Mouse (Mus musculus): ENCODE results near the gene Pdcd2.
A peak's percentile ranks its signal among the peaks of the same experiment; 100 is the strongest.

Gene Pdcd2

DNA sequence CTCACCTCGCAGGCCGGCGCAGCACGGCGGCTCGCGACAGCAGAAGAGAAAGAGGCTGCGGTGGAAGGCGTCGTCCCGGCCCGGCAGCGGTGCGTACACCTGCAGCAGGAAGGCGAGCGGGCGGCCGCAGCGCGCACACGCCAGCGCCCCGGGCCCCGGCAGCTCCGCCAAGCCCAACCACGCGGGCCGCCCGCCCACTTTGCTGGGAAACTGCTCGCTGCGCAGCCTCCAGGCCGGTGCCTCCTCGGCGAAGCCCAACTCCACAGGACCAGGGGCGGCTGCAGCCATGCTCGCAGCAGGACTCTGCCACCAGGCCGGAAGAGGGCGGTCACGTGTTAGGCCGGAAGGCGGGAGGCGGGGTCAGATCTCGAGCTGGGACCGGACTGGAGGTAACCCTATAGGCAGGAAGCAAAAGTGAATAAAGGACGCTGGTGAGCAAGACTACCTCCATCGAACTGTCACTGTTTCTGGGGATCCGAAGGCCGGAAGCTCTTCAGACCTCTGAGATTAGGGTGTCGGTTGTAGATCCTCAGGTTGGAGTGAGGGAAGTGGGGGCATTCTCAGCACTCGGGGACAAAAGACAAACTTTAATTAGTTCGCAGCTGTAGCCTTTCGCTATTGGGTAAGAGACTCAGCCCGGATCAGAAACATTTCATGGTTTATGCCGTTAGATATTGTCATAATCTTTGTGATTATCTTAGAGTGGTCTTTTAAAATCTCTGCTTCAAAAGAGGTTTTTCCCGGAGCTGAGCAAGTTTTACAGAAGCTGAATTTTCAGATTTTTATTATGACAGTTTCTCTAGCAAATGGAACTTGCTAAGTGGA lies at the start of gene Pdcd2:
Gene Pdcd2 (minus strand): TSS at position 316 of the 825 bp plus-strand sequence.
- peak; percentile 100 for DNase-seq

DNA sequence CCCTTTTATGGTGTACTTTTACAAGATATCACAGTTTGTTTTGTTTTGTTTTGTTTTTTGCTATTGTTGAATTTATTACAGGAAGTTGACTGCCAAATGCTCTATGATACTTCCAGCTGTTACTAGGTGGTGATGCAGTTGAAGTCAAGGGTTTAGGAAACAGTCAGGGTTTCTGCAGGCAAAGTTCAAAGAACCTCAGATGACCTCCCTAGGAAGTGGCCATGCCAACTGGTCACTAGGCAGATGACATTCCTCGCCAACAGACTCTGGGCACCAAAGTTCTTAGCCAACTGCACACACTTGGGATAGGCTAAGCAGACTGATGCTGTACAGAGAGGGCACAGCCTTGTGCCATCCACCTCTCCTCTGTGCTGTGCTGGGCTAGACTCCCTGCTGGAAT lies 48.0 kb upstream of the Pdcd2 start:
- peak; percentile 87 for DNase-seq

DNA sequence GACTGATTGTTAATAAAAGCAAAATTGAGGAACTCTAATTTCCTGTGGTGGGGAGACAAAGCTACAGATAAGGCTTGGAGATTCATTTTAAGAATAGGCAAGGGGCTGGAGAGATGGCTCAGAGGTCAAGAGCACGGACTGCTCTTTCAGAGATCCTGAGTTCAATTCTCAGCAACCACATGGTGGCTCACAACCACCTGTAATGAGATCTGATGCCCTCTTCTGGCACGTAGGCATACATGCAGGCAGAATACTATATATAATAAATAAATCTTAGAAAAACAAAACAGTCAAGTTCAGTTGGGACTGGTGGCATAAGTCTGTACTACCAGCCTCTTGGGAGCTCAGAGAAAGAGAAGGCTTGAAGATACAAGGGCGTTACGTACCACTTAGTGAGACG lies 39.8 kb upstream of the Pdcd2 start:
- DNase-seq = peak; percentile 28

DNA sequence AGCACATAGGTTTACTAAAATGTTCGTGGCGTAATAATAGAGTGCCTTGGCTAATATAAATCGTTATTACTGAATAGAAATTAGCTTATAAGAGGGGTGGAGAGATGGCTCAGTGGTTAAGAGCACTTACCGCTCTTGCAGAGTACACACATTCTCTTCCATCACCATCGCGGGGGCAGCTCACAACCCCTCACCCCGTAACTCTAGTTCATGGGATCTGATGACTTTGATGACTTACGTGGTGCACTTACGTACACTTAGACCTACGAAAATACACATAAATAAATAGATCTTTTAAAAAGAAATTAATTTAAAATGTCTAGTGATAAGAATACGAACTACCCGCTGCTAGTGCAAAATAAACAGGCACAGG lies 37.8 kb upstream of the Pdcd2 start:
- peak; percentile 80 for DNase-seq

DNA sequence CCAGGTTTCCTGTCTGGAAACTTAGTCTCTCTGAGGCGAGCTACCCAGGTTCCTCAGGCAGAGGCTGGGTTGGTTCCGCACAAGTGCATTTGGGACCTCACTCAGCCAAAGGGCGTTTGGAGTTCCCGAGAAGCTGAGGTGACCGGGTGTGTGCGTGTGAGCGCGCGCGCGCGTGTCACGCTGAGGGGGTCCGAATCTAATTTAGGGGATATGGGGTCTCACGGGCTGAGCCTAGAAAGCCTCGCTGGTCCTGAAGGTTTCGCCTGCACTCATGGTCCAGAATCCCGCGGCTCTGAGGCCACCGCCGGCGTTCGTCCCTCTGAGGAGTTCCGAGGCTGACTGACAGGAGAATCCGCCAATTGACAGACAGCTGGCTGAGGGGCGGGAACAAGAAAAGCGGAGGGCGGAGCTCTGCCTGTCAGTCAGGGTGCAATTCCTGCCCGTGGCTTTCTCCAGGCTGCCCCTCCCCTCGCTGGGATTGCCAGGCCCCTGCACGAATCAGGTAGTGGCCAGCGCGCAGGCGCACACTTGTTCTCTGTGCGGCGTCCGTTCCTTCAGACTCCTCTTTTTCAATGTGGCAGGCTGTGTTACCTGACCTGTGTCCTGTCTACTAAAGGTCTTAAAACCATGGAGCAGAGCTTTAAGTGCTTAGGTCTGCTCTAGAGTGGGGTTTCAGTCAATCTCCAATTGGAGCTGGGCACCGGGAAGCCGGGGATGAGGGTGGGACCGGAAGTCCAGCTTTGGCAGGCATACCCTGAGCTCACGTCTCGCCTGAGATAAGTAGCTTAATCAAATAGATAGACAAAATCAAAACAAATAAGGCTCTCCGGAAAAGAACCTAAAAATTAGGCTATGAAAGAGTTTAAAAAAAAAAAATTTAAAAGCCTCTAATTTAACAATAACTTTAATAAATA lies 37.2 kb upstream of the Pdcd2 start, which contains the start of gene Prdm9:
Gene Prdm9 (minus strand): TSS at position 341 of the 914 bp plus-strand sequence.
- DNase-seq = peak; percentile 100

DNA sequence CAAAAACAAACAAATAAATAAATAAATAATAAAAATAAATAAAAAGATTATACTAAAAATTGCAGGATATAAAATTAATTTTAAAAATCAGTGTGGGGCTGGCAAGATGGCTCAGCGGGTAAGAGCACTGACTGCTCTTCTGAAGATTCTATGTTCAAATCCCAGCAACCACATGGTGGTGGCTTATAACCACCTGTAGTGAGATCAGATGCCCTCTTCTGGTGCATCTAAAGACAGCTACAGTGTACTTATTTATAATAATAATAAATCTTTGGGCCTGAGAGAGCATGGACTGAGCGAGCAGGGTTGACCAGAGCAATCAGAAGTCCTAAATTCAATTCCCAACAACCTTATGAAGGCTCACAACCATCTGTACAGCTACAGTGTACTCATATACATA lies 32.8 kb upstream of the Pdcd2 start:
- DNase-seq = peak; percentile 53

DNA sequence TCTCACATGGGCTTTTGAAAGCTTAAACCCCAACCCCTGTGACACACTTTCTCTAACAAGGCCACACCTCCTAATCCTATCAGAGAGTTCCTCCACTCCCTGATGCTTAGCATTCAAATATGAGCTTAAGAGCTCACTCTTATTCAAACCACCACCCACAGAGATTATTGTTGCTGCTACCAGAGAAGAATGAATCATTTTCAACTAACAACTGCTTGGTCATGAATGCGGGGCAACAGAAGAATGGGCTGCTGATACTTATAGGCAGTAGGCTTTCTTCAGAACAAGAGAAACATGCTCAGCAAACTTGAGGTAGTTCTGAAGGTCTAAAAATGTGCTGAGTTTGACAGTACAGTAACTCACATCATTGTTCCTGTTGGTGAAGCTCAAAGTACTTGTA lies 22.6 kb upstream of the Pdcd2 start:
- peak; percentile 2 for DNase-seq

DNA sequence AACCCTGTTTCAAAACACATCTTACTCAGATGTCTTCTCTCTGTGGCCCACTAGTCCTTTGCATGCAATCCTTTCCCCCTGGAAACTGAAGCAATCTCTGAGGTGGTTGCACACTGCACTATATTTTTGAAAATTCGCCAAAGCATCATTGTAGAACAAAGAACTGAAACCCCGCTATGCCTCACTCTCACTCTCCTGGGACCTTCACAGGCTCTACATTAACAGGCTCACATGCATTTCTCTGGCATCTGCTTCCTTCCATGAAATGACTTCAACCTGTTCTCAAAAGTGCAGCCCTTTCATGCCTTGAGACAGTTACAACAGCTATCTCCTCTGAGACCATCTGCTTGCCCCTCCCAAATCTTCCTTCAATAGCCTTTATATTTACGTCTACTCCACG lies 19.3 kb upstream of the Pdcd2 start:
- DNase-seq = peak; percentile 69

DNA sequence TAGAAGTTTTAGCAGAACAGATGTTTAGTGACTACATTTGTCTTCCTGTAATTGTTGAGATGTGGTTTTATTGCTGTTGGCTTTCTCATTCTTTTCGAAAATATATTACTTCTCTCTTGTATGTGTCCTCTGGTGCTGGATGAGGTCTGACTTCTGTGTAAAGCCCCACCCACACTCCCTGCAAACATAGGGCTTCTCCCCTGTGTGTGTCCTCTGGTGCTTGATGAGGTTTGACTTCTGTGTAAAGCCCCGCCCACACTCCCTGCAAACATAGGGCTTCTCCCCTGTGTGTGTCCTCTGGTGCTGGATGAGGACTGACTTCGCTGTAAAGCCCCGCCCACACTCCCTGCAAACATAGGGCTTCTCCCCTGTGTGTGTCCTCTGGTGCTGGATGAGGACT lies 16.8 kb upstream of the Pdcd2 start:
- peak; percentile 22 for DNase-seq

DNA sequence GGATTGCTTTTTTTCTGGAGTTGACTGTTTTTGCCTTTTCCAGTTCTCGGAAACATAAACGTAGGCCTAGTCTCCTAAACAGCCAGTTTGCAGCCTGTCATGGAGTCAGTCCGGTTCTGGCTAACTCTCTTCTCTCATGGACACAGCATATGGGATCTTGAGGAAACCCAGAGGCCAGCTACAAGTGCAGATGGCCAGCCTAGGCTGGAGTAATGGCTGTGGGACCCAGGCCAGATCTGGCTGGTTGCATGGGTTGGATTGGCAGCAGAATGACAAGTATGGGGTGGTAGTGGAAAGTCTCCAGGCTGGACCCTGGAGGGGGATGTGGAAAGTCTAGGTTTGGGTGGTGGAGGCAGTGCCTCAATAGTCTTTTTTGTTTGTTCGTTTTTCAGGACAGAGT lies 13.2 kb upstream of the Pdcd2 start:
- peak; percentile 68 for DNase-seq

DNA sequence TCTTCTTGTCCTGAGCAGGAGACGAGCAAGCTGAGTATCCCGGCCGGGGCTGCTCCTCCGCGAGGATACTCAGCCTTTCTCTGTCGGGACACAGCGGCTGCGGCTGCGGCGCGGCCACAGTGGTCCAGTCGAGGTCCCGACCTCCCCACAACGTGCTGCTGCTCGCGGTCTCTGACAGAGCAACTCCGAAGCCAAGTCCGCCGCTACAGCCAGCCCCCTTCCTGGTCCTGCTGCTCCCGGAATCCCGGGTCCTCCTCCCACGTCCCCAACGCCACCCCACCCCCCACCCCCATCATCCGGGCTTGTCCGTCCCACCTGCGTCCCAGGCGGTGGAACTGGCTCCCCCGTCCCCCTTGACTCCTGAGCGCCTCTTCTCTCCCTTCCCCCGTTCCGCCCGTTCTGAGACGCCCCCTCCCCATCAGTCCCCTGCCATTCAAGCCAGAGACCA lies 9.4 kb upstream of the Pdcd2 start:
- peak; percentile 87 for DNase-seq

DNA sequence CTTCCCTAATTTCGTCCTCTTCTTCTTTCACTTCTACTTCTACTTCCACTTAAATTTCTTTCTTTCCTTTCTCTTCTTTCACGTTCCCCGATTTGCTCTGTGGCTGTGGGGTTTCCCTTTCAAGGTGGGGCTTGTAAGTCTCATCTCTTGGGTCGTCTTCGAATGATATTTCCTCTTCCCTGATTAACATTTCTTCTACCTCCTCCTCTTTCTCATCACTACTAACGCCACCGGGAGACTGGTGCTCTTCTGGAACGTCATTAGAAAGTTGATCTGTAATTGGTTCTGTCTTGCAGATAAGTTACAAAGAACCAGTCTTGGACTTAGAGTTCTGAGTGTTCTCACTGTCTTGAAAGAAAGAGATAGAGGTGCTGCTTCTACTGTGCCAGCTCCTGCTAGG lies 8.8 kb upstream of the Pdcd2 start:
- DNase-seq = no peak

DNA sequence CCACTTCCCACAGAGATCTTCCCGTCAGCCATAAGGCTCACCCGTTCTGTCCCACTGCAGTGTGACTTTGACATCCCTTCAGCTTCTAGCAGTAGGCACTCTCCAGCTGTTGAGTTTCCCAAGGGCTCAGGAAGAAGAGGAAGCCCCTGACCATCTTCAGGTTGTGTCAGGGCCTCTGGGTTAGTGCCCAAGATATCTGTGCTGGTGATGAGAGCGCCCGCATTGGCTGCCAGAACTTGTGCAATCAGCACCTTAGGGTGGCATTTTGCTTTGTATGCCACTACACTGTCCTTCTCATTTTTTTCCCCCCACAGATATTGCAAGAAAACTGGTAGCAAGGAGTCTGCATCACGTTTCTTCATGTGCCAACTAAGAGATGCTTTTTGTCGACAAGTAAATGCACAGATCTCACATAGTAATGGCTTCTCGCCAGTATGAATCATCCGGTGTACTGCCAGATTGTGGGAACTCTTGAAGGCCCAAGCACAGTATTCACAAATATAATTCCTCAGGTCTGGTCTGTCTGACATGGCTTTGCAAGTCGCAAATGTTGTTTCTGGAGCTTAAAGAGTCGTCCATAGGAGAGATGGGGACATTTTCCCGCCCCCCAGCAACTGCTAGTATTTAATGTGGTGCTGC lies 8.2 kb upstream of the Pdcd2 start:
- no peak for DNase-seq

DNA sequence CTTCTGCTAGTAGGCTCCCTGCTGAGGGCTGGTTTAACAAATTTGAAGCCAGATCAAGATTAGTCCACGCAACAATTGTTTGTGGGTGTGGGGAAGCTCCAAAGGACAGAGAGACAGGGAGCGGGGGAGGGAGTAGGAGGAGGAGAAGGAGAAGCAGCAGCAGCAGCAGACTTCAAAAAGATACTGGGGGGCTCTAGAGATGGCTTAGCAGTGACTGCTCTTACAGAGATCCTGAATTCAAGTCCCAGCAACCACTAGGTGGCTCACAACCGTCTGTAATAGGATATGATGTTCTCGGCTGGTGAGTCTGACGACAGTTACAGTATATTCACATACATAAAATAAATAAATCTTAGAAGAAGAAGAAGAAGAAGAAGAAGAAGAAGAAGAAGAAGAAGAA lies 3.0 kb upstream of the Pdcd2 start:
- DNase-seq = no peak

DNA sequence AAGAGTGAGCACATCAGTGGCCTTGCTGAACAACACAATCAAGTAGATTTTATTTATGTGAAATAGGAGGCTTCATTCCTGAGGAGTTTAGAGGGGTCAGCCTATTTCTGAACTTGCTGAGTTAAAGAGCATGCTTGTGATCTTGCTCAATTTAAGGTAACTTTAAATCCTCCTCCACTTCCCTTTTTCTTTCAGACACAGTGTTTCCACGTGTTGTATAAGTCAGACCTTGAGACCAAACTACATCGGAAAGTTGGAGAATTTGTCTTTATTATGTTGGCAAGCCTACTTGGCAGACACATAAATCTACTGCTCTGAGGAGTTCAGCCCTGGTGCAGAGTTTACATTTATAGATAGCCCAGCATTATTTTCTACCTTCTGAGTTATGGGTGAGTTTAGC lies 1.8 kb upstream of the Pdcd2 start:
- DNase-seq = no peak

DNA sequence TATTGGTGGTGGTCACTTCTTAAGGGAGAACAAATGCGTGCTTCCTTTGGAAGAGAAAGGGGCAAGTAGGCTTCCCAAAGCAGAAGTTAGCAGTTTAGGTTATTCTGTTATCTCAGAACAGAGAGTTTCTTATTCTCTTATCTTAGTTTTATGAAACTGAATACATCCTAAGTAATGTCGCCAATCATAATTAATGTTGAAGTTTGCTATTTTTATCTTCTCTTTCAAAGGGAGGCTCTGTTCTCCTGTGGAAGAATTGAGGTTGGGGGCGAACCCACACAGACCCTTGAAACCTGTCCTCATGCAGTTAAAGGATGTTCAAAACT lies 673 bp upstream of the Pdcd2 start:
- DNase-seq = no peak

DNA sequence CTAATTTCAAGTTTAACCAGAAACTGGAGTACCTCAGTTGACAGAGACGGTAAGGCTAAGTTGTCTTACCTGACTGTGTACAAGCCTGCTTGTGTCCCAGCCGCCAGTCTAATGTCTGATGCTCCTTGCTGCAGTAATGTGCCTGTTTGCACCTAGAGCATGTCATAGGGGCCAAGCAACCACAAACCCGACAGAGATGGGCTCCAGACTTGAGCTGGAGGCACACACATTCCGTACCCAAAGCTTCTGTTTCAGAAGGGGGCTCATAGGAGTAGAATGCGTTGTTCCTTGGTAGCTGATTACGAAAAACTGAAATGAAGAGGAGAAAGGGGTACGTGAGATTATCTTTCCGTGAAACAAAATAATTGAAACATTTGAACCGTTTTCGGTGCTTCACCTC lies 797 bp downstream of the Pdcd2 start:
- DNase-seq = no peak

DNA sequence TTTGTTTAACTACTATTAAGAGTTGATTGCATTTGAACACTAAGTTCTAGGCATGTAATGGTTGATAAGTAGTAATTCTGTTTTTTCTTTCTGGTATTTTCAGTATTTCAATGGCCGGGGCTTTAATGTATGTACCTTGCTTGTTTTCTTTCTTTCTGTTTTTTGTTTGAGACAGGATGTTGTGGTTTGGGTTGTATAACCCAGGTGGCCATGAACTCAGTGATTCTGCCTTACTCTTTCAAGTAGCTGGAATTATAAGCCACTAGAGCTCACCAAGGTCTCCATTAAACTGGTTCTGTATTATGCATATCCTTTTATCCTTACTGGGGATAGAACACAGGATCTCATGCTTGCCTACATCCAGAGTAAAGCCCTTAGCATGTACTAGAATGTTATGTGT lies 8.3 kb downstream of the Pdcd2 start:
- DNase-seq = no peak

DNA sequence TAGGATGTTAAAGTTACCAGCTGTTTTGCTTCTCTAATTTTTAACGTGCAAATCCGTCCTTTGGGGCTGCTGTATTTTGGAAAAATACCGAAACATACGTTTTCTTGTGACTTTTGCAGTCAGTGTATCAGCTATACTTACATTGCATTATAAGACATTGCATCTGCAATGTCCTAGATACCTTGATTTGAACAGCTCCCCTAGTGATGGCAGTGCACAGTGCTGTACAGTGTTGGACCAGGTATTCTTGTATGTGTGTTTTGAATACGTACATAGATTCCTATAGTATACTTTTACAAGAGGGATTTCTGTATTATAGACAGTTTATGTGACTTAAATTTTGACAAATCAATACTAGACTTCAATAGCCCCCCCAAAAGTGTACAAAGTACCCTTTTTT lies 8.9 kb downstream of the Pdcd2 start:
- DNase-seq = peak; percentile 16

DNA sequence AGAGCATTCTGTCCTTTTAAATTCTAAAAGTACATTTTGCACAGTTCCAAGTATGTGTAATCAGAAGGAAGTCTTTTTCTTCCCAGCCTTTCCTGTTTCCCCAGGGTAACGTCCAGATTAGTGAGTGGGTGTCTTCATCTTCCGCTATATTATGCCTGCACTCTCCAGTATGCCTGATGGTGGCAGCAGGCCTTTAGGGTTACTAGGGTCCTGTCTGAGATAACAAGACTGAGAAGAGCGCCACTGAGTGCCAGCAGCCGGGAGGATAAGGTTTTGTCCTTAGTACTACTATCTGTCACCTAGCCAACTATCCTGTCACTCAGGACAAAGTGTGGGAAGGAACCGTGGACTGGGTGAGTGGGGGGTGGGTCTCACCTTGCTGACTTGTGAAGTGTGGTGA lies 9.3 kb downstream of the Pdcd2 start:
- DNase-seq = peak; percentile 72

DNA sequence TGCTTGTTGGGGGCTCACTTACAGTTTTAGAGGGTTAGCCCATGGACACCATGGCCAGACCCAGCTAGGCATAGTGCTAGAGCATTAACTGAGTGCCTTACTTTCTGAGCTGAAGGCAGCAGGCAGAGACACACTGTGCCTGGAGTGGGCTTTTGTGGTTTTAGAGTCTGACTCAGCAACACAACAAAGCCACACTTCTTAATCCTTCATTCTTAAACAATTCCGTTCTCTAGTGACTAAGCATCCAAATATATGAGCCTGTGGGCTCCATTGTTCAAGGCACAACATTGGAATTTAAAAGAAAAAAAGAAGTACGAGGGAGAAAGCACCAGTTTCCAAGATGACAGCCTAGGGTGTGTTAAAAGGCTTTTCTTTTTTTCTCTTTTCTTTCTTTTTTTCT lies 16.4 kb downstream of the Pdcd2 start:
- peak; percentile 61 for DNase-seq

DNA sequence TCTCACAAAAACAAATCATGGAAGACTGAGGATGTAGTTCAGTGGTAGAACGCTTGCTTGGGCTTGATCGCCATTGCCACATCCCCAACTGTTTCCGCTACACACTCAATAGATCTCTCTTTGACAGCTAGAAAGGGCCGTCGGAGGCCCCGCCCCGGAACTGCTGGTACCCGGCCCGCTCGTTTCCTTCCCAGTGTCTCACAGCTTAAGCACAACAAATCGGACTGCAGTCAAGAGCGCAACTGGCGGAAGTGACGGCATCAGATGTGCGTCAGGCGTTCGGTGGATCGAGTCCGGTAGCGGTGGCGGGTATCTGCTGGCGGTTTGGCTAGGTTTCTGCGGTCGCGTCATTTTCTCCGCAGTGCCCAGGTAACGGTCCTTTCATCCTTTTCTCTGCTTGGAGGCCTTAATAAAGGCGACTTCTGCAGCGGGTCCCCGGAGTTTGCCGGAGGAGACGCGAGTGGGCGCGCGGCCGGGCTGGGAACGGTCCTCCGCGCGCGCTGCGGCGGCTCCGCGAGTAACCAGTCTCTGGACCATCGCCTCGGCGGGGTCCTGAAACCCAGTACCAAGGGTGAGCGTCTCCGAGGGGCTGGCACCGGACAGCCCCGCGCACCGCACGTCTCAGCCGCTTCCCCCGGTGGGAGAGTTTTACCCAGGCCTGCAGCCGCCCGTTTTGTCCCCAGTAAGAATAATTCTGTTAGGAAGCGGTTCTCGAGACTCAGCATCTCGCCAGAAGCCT lies 27.3 kb downstream of the Pdcd2 start, which contains the start of the genes Psmb1 and Tbp:
Gene Psmb1 (minus strand): TSS at position 96 of the 739 bp plus-strand sequence.
Gene Tbp (plus strand): TSS at position 233 of the 739 bp plus-strand sequence.
- DNase-seq = peak; percentile 100

DNA sequence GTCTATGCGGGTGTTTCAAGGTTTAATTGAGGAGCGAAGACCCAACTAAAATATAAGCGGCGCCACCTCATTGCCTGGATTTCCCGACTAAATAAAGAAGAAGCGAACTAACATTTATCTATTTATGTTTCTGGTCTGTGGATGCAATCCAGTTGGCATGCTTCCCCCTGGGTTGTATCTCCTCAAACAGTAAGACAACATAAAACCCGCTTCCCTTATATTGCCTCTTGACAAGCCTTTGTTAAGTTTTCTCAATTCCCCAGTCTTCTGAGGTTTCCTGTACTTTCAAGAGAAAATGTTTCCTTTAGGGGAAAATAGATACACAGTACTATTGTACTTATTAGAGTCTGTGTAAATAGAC lies 28.4 kb downstream of the Pdcd2 start:
- no peak for DNase-seq

Data from heart, adult 11 months (tissue).